Mouse (Mus musculus) cerebellum, adult 2 months (tissue): ENCODE measurements around the gene Dst.

Experiments used
- CTCF ChIP-seq: fragments of 200-500 bp; IDR thresholded peaks from 2 replicates; pipeline ENCODE4 v1.5.1; 2011; ENCODE audit warnings: low read depth, mild to moderate bottlenecking, control low read depth, low read length, moderate library complexity, borderline replicate concordance; ENCODE audit not compliant: insufficient read depth
- POLR2A ChIP-seq: fragments of 200-500 bp; IDR thresholded peaks from 2 replicates; pipeline ENCODE4 v1.6.1; 2011; ENCODE audit warnings: low read length, control low read depth, borderline replicate concordance; ENCODE audit not compliant: insufficient read depth

GRCm38 (mm10) chr1:33991067-33991466 lies 83.0 kb downstream of the Dst start:
- TF ChIP-seq POLR2A (no peak), CTCF (no peak)
